Mouse (Mus musculus) urinary bladder, postnatal 14 days (tissue): ENCODE measurements at regions not wholly inside any gene's neighbourhood (a gene's known extent, or its start where the extent isn't known, plus 50 kb on each side); places are given as distances from the start of the nearest gene placed in this dataset.

Source experiments
- DNase-seq: peaks from one replicate; pipeline ENCODE4 v3.0.0; 2021; ENCODE audit warnings: low spot score

GRCm38 (mm10) chr14:68973636-68974101 is 320.4 kb downstream of the Synb start:
- no peak for DNase-seq

GRCm38 (mm10) chr14:68966758-68967157 is 327.3 kb downstream of the Synb start:
- peak; percentile 57 for DNase-seq

GRCm38 (mm10) chr14:68954577-68955460 is 339.3 kb downstream of the Synb start:
- no peak for DNase-seq

DNA sequence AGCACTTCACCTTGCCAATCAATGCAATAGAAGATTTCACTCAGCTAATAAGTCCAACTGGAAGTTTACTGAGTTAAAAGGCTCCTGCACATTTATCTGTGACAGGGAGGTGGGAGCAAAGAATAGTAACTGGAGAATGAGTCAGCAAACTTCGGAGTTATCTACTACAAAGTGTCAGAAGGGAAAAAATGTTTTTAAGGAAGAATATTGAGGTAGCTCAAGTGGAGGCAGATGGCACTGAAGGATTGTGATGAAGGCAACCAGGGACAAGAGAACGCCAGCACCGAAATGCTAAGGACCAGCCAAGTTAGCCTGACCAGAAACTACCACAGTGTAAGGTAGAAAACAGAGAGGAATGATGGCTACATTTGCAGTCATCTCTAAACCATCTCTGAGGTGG is 348.2 kb downstream of the Synb start:
- DNase-seq = no peak

DNA sequence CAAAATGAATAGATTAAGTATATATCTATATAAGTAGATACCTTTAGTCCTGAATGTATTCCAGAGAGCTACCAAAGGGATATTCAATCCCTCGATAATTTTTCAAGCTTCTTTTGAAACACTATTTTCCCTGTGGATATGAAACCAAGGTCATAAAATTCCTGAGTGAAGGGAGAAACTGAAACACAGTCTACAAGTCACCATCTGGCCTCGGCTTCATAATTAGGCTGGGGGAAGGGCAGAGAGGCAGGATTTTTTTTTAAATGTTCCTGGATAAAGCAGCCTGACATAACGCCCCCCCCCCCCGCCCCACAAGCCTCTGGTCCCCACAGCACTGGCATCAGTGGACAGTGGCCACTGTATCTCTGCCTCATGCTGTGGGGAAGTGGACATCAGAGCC is 348.7 kb downstream of the Synb start:
- no peak for DNase-seq

GRCm38 (mm10) chr14:68941759-68942158 is 352.3 kb downstream of the Synb start:
- no peak for DNase-seq

DNA sequence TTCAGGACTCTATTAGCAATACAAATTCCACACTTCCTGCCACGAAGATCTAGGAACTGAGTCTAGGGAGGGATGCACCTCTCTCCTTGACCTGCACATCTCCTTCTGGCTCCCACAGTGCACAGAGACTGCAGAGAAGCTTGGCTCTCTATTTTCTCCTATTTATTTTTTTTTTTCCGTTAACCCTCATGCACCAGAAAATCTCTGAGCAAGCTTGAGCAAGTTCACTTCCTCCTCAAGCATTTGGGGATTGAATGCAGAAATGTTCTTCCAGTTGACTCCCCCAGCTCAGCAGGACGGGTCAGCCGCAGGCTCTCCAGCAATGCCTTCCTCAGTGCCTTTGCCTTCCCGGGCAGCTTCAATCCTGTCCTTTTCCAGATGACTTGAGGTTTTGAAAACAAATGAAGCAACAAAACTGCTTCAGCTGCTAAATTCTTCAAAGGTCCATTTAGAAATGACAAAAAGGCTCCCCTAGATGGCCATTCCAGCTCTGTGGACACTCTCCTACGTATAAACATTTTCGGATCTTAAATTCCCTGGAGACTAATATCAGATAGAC is 352.9 kb downstream of the Synb start:
- DNase-seq = no peak

GRCm38 (mm10) chr14:68935303-68935662 is 358.8 kb downstream of the Synb start:
- DNase-seq = no peak

GRCm38 (mm10) chr14:68934611-68935302 is 359.3 kb downstream of the Synb start:
- DNase-seq = no peak

DNA sequence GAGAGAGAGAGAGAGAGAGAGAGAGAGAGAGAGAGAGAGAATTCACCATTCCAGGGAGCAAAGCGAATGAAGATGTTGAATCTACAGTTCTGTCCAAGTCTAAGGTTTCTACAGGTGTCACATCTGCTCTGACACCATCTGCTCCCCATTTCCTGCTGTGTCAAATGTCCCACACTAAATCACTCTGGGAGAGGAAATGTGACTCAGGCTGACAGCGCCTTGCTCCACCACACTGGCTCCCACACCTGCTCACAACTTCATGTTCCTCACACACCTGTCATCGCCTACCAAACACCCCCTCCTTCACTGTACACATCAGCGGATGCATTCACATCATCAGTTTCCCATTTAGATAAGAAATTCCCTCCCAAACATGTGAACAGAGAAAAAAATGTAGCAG is 366.3 kb downstream of the Synb start:
- no peak for DNase-seq

GRCm38 (mm10) chr14:68923054-68923453 is 371.0 kb downstream of the Synb start:
- DNase-seq = no peak

- no peak for DNase-seq
These were observed 372.1 kb downstream of the Synb start for GRCm38 (mm10) chr14:68922035-68922434.

DNA sequence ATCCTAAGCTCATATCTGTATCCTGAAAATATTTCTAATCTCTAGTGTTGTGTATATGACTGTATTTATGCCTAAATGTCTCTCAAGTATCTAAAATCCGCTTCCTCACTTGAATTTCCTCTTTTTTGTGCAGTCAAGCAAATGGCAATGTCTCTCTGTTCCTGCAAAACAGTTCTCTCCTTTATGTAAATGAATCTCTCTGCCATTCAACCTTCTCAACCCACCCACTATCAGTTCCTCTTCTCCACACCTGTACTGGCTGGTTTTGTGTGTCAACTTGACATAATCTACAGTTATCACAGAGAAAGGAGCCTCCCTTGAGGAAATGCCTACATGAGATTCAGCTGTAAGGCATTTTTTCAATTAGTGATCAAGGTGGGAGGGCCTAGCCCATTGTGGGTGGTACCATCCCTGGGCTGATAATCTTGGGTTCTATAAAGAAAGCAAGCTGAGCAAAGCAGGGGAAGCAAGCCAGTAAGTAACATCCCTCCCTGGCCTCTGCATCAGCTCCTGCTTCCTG is 375.5 kb downstream of the Synb start:
- DNase-seq = no peak

DNA sequence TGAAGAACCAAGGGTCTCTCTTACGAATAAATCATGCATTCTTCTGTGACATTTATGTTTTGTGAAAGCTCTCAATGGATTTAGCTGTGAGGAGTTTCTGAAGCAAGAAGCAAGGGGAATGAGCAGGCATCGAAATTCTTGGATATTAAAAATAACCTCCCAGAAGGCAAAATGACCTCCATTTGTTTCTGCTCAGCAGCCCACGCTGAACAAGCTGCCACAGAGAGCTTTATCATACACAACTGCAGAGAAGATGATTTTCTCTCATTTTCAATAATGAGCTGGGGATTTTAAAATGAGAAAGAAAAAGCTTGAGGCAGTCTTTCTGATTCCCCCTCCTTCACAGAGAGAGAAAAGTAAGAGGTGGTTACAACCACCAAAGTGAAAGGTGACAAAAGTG is 394.2 kb downstream of the Synb start:
- DNase-seq = no peak

DNA sequence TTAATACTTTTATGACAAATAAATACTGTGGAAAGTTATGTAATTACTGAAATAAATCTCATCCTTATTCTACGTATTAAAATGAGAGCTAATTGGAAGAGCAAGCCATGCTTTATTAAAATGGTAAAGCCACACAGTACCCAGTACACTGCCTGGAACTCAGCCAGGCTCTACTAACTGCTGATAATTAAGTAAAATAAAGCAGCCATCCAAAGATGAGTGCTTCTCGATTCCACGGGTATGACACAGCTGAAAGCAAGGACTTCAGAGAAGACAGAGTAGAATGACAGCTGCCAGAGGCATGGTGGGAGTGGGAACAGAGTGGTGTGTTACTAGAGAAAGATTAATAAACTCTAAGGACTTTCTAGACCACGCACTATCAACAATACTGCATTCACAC is 416.9 kb downstream of the Synb start:
- no peak for DNase-seq

DNA sequence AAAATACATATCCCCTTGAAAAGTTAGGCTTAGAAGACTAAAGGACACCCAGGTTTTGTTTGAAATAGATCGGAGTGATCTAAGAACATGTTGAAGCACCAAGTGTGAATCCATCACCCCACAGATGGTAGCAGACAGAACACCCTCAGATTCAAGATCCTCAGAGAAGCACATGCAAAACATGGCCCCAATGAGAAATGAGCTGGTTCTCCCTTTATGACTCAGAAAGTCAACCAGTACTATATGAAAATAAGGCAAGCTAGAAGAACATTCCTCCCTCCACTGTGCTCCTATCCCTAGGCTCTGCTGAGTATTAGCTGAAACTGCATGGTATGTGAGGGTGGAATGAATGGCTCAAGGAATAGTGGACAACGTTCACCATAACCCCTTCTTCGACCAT is 433.0 kb downstream of the Synb start:
- DNase-seq = no peak

- no peak for DNase-seq
These were observed 436.2 kb downstream of the Synb start for GRCm38 (mm10) chr14:68857948-68858347.

DNA sequence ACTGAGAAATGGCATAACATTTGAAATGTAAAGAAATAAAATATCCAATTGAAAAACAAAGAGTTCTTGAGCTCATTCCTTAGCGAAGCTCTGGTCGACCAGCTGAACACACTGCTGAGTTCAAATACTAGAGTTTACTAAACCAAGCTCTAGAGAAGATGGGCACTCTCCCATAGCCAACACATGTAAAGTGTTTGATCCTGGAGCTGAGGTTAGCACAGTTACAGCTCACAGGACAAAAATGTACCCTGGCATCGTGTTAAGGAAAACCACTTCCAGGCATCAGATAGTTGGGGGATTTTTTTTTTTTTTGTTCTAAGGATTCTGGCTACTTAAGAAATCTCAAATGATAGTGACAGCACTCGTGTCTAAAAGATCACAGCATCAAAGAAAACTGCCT is 445.6 kb downstream of the Synb start:
- DNase-seq = no peak

- DNase-seq = no peak
These were observed 446.5 kb downstream of the Synb start for GRCm38 (mm10) chr14:68847609-68848008.

DNA sequence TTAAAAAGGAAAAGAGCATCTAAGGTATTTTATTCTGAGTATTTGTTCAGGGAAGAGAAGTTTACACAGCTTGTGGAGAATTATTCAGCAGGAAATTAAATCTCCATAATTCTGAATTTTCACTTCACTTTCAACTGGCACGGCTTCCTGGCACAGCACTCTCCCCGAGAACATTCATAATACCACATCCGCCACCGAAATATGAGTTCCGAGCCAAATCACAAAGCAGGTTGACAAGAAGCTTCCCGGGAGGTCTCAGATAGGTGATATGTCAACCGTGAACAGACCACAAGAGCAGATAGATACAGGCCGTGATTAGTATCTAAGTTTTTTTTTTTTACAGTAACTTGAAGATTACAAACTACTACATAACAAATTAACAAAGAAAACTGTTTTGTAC is 473.9 kb downstream of the Synb start:
- DNase-seq = no peak

DNA sequence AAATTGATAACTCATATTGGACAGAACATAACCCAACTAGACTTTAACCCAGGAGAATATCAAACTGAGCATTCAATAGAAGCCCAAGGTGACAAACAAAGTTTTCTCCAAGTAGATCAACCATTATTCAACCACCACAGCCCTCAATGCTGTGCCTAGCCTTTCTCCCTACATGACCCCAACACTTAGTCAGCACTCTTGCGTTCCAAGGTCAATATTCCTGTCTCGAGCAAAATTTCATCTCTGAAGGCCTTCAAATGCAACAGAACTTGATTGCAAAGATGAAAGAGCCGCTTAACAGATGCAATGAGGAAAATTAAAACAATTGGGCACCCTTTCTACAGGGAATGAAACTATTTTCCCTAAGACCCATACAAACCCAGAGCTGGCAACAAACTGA is 485.1 kb downstream of the Synb start:
- DNase-seq = no peak

DNA sequence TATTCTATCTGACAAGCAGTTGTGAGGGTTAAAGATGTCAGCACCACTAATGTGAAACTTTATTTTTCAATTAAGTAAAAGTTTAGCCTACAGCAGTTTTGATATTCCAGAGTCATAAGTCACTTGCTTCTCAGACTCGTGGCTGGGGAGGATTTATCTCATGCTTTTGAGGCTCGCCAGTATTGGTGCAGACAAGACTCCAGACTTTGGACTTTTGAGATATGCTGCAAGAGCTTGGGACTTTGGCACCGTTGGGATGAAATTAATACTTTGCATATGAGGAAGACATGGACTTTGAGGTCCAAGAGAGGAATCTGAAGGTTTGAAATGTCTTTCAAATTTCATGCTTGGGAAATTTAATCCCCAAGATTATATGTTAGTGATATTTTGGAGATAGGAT is 486.2 kb downstream of the Synb start:
- no peak for DNase-seq

DNA sequence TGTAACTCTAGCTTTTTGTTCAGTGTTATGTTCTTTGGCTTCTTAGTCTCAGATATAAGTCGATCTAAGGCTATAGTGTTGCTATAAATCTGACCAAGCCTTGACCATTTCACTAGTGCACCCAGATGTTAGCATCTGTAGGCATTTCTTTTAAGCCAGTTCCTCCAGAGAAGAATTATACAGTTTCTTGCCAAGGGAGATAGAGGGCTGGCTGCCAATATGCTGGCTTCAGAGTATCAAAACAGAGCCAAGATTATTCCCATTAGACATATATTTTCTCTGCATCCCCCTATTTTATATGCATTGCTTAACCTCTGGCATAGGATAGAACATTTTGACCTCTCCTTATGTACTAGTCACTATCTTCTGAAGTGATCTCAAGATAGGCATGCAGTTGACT is 487.5 kb downstream of the Synb start:
- DNase-seq = no peak
